Mouse (Mus musculus): Measurements from ENCODE around the gene Myl4.

The Myl4 gene

GRCm38 (mm10) chr11:104630185-104630835 lies 79.8 kb downstream of the Myl4 start:
- no peak for DNase-seq (ENCODE audit: low read depth, low spot score)

DNA sequence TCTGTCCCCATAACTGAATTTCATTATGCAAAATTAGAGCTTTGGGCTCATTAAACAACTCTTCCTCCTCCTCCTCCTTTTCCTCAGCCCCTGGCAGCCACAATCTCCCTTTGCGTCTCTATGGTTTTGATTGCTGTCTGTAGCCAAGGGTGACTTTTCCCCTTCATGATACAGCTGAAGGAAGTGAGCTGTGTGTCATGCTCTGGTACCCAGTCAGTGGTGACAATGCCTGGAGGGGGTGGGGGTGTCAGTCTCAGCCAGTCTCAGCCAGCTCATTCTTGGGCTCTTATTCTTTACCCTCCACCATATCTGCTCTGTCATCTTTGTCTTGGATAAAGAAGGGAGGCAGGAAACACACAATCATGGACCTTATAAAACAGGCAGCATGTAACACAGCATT lies 80.8 kb downstream of the Myl4 start:
- DNase-seq (ENCODE audit: low read depth, low spot score) = no peak

- no peak for DNase-seq (ENCODE audit: low read depth, low spot score)
Measured at GRCm38 (mm10) chr11:104637010-104637409, 86.5 kb downstream of the Myl4 start.

GRCm38 (mm10) chr11:104638006-104638405 lies 87.5 kb downstream of the Myl4 start:
- DNase-seq (ENCODE audit: low read depth, low spot score) = no peak

- no peak for DNase-seq (ENCODE audit: low read depth, low spot score)
Measured at GRCm38 (mm10) chr11:104638906-104639305, 88.4 kb downstream of the Myl4 start.

DNA sequence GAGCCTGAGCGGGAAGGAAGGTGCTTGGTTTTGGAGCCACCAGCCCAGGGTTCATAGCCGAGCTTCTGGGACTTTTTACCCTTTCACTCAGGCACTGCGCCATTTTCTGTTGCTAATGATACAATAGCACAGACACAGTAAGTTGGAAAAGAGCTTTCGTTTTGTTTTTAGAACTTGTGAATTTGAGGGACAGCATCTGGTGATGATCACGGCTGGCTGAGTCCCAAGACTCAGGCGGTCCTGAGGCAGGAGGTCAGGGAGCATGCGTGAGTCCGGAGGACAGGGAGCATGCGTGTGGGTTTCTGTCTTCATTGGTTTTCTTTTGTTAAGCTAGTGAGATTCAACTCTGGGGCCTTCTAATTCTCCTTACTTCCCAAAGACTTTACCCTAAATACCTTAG lies 89.2 kb downstream of the Myl4 start:
- DNase-seq (ENCODE audit: low read depth, low spot score) = no peak

- DNase-seq (ENCODE audit: low read depth, low spot score) = no peak
Measured at GRCm38 (mm10) chr11:104640894-104641293, 90.4 kb downstream of the Myl4 start.

- no peak for DNase-seq (ENCODE audit: low read depth, low spot score)
Measured at GRCm38 (mm10) chr11:104643236-104643635, 92.8 kb downstream of the Myl4 start.

Measured in embryo, embryonic 11.5 days (tissue).